Mouse (Mus musculus): ENCODE measurements at regions not wholly inside any gene's neighbourhood (a gene's known extent, or its start where the extent isn't known, plus 50 kb on each side); places are given as distances from the start of the nearest gene placed in this dataset.

DNA sequence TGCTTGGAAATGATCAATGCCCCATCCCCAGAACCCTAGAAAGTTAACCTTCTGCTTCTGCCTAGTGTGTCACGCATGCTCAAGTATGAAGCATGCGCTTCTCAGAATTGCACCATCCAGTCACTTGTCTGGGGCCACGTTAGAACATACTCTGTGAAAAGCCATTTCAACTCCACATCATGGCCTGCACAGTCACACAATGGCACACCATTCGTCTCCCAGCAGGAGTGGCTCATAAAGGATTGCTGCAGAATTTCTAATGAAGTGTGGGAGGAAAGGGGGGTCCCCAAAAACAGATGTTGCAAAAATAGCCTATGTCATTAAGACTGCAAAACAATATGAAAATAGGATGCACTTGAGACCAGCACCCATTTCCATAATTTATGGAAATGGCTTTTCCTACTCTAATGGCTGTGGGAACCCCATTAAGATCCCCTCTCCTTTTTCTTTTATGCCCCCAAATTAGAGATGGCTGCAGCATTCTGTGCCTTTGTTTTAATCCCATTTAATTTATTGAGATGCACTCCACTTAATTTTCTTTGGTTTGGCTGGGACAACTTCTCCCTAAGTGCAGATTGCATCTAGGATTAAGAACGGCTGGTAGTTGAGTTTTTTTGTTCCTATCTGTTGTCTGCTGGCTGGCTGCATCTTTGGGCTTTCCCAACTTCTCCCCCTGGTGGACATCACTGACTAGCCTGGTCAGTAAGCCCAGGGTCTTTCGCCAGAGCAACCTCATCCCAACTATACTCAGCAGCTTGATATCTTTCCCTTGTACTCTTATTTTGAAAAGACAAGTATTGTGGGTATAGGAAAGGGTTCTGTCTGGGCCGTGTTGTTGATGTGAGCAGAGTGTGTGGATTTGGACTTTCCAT lies 294.5 kb downstream of the Med10 start:
- TF ChIP-seq CTCF (IDR thresholded peaks at IDR 0.05; ENCODE audit: extremely low read depth, insufficient read depth, low read length): no peak
- no peak for TF ChIP-seq POLR2A (IDR thresholded peaks at IDR 0.05; ENCODE audit: extremely low read depth, insufficient read depth, low read length)

All from cortical plate, adult 2 months (tissue).